Mouse (Mus musculus) neural tube, postnatal 0 days (tissue): ENCODE measurements around the gene Gm9376. TPM values are rescaled to one million over a fixed set of nuclear protein-coding genes. Genes with fewer than 3 reads are reported as not detected.

Experiments used
- microRNA-seq: library from miRNA; unstranded; fragments of <30 nt; microRNA quantifications from one replicate; pipeline ENCODE4, GENCODE M21; 2016
- polyA plus RNA-seq: library from polyadenylated mRNA; unstranded; fragments of >200 nt; fragmentation: Nextera tagmentation; extraction: Ambion mirVana; gene quantifications from 2 replicates; pipeline ENCODE4 v1.2.1, GENCODE M21; 2015

The Gm9376 gene
- not detected in 2 replicates for polyA plus RNA-seq

GRCm38 (mm10) chr14:118266660-118267059, at the start of gene Gm9376:
TSS of gene Gm9376 (plus strand) at chr14:118266960.

GRCm38 (mm10) chr14:118236886-118237289, 29.9 kb upstream of the Gm9376 start, which contains the start of gene Sox21:
TSS of gene Sox21 (minus strand) at chr14:118237030.

Small RNAs within 50 kb of the gene (microRNA-seq; reads per million reads assigned to microRNA genes)
- not detected for gene Mir6241

Other genes with a start within 250 kb of the Gm9376 start
- 0.55 and 0.78 TPM in 2 replicates for gene Dct, start 214.7 kb upstream of the Gm9376 start, polyA plus RNA-seq
- gene Tgds, start 134.2 kb upstream of the Gm9376 start, polyA plus RNA-seq: 12.1 and 14.1 TPM in 2 replicates
- gene Gpr180, start 129.8 kb upstream of the Gm9376 start, polyA plus RNA-seq: 51.3 and 52.1 TPM in 2 replicates
- 4.7 and 7.2 TPM in 2 replicates for gene Sox21, start 29.9 kb upstream of the Gm9376 start, polyA plus RNA-seq